Comparison of ENCODE assay signal across 16 mouse cellular contexts in the genomic region with DNA sequence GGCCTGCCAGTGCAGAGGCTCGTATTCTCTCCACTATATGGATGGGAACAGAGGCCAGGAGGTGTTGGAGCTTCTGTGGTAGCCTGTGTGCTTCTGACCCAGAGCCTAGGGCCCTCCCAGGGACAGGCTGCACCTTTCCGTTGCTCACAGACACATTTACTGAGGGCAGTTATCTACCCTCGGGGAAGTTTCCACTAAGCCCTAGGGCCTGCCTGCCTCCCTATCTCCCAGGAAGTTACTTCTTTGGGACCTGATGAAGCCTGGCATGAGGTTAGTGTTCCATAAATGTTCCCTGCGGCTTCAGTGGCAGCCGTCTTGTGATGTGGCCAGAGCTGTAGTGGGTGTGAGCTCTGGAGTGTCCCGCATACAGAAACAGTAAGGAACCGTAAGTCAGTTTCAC. TPM values are rescaled to one million over a fixed set of nuclear protein-coding genes. Genes with fewer than 3 reads are reported as not detected.
DNase-seq lines count a peak whose midpoint lies in the region; ATAC-seq and TF ChIP-seq lines count a peak whose summit lies in the region.
"Had no signal": no experiment of that assay in that cellular context is flagged by ENCODE, and none has a peak within 500 bp of the region (broad histone marks: within the 10 kb centered on the region; RNA-seq: fewer than 3 reads in every experiment).

No protein-coding gene starts in this region.

- H3K9ac ChIP-seq in forebrain, embryonic 13.5 days = 0 out of 2 replicates have a peak overlapping the region, but pooled peaks have one; percentile 0
- no peak overlapping the region for H3K9ac ChIP-seq in forebrain, postnatal 0 days
- no peak overlapping the region for H3K9ac ChIP-seq in hindbrain, embryonic 12.5 days
- no peak overlapping the region for H3K9ac ChIP-seq in stomach, postnatal 0 days (ENCODE audit: low read length)
- H3K9ac ChIP-seq: kidney, embryonic 15.5 days; liver, embryonic 15.5 days; stomach, embryonic 15.5 days had no signal

- no peak for TF ChIP-seq EP300 in stomach, postnatal 0 days (optimal IDR thresholded peaks at IDR 0.05)

- no peak for DNase-seq in forebrain, postnatal 0 days
- DNase-seq in cerebellum, adult 9-10 months = peak; percentile 64
- DNase-seq in heart, embryonic 10.5 days (ENCODE audit: low spot score) = no peak
- no peak for DNase-seq in adrenal gland, postnatal 36 days
- no peak for DNase-seq in stomach, postnatal 0 days (ENCODE audit: low spot score)
- DNase-seq: B cell, adult 2 months; lung, postnatal 4 days; thymus, postnatal 4 days had no signal

- no peak overlapping the region for H3K27ac ChIP-seq in forebrain, embryonic 13.5 days
- H3K27ac ChIP-seq in forebrain, postnatal 0 days (ENCODE audit: low read depth, low read length) = no peak overlapping the region
- H3K27ac ChIP-seq in heart, embryonic 10.5 days = peak overlapping the region; percentile 57
- H3K27ac ChIP-seq in hindbrain, embryonic 12.5 days = peak overlapping the region; percentile 65
- no peak overlapping the region for H3K27ac ChIP-seq in stomach, postnatal 0 days (replicated peaks)
- H3K27ac ChIP-seq: kidney, embryonic 15.5 days; liver, embryonic 15.5 days; stomach, embryonic 15.5 days had no signal

- ATAC-seq in forebrain, embryonic 13.5 days = no peak
- ATAC-seq in forebrain, postnatal 0 days = no peak
- ATAC-seq in hindbrain, embryonic 12.5 days (ENCODE audit: low FRiP score) = no peak
- no peak for ATAC-seq in stomach, postnatal 0 days (ENCODE audit: low FRiP score, low TSS enrichment)
- no peak for ATAC-seq in inflammation-experienced regulatory T-cells, adult 6 months
- ATAC-seq: forebrain, embryonic 16.5 days had no signal

- H3K27me3 ChIP-seq in forebrain, embryonic 13.5 days = peaks cover 55% of the 10 kb centered on the region
- peaks cover 13% of the 10 kb centered on the region for H3K27me3 ChIP-seq in forebrain, postnatal 0 days (ENCODE audit: insufficient read depth, low read length)
- peaks cover 72% of the 10 kb centered on the region for H3K27me3 ChIP-seq in heart, embryonic 10.5 days (ENCODE audit: insufficient read depth, poor library complexity, severe bottlenecking)
- peaks cover 51% of the 10 kb centered on the region for H3K27me3 ChIP-seq in hindbrain, embryonic 12.5 days
- H3K27me3 ChIP-seq in stomach, postnatal 0 days (ENCODE audit: control insufficient read depth, insufficient read depth, low read length) = peaks cover 21% of the 10 kb centered on the region; the same call in 1 of the 2 replicates

- no peak for TF ChIP-seq CTCF in forebrain, postnatal 0 days (IDR thresholded peaks at IDR 0.05; ENCODE audit: low read depth)
- TF ChIP-seq CTCF in stomach, postnatal 0 days (IDR thresholded peaks at IDR 0.05; ENCODE audit: low read depth) = no peak

- 77% methylated on average over 7 of the region's 7 CpGs for WGBS in forebrain, embryonic 13.5 days
- 80% methylated on average over 7 of the region's 7 CpGs for WGBS in forebrain, postnatal 0 days
- WGBS in heart, embryonic 10.5 days = 43% methylated on average over 7 of the region's 7 CpGs
- 70% methylated on average over 7 of the region's 7 CpGs for WGBS in hindbrain, embryonic 12.5 days
- 73% methylated on average over 7 of the region's 7 CpGs for WGBS in stomach, postnatal 0 days

- H3K36me3 ChIP-seq in forebrain, embryonic 13.5 days (ENCODE audit: poor library complexity, severe bottlenecking) = no peaks in the 10 kb centered on the region
- no peaks in the 10 kb centered on the region for H3K36me3 ChIP-seq in forebrain, postnatal 0 days (ENCODE audit: insufficient read depth)
- no peaks in the 10 kb centered on the region for H3K36me3 ChIP-seq in heart, embryonic 10.5 days
- no peaks in the 10 kb centered on the region for H3K36me3 ChIP-seq in hindbrain, embryonic 12.5 days
- H3K36me3 ChIP-seq in stomach, postnatal 0 days (ENCODE audit: control insufficient read depth, insufficient read depth, low read length) = no peaks in the 10 kb centered on the region
- H3K36me3 ChIP-seq: kidney, embryonic 15.5 days; liver, embryonic 15.5 days; stomach, embryonic 15.5 days had no signal

- no peak overlapping the region for H3K4me2 ChIP-seq in forebrain, embryonic 13.5 days
- no peak overlapping the region for H3K4me2 ChIP-seq in forebrain, postnatal 0 days (ENCODE audit: low read depth)
- no peak overlapping the region; the same call in 1 of the 2 replicates for H3K4me2 ChIP-seq in hindbrain, embryonic 12.5 days (replicated peaks)
- H3K4me2 ChIP-seq in stomach, postnatal 0 days (replicated peaks; ENCODE audit: low read depth) = no peak overlapping the region
- H3K4me2 ChIP-seq: kidney, embryonic 15.5 days; liver, embryonic 15.5 days; stomach, embryonic 15.5 days had no signal

- H3K9me3 ChIP-seq in forebrain, embryonic 13.5 days (replicated peaks) = no peaks in the 10 kb centered on the region
- H3K9me3 ChIP-seq in forebrain, postnatal 0 days (ENCODE audit: low read length) = no peaks in the 10 kb centered on the region
- H3K9me3 ChIP-seq in heart, embryonic 10.5 days = no peaks in the 10 kb centered on the region
- no peaks in the 10 kb centered on the region for H3K9me3 ChIP-seq in hindbrain, embryonic 12.5 days (replicated peaks)
- no peaks in the 10 kb centered on the region for H3K9me3 ChIP-seq in stomach, postnatal 0 days (ENCODE audit: control insufficient read depth, low read length)
- H3K9me3 ChIP-seq: kidney, embryonic 15.5 days; liver, embryonic 15.5 days; stomach, embryonic 15.5 days had no signal

- peaks cover 19% of the 10 kb centered on the region for H3K4me1 ChIP-seq in forebrain, embryonic 13.5 days
- H3K4me1 ChIP-seq in forebrain, postnatal 0 days (ENCODE audit: insufficient read depth) = peaks cover 6% of the 10 kb centered on the region; the same call in 1 of the 2 replicates
- H3K4me1 ChIP-seq in heart, embryonic 10.5 days = peaks cover 69% of the 10 kb centered on the region
- H3K4me1 ChIP-seq in hindbrain, embryonic 12.5 days = peaks cover 53% of the 10 kb centered on the region
- H3K4me1 ChIP-seq in stomach, postnatal 0 days (replicated peaks; ENCODE audit: control insufficient read depth, insufficient read depth) = no peaks in the 10 kb centered on the region; the same call in 1 of the 2 replicates

- H3K4me3 ChIP-seq in forebrain, embryonic 13.5 days = no peak overlapping the region
- no peak overlapping the region for H3K4me3 ChIP-seq in forebrain, postnatal 0 days (ENCODE audit: low read depth, low read length)
- H3K4me3 ChIP-seq in heart, embryonic 10.5 days = no peak overlapping the region
- no peak overlapping the region for H3K4me3 ChIP-seq in hindbrain, embryonic 12.5 days
- H3K4me3 ChIP-seq in stomach, postnatal 0 days (ENCODE audit: low read depth, low read length) = no peak overlapping the region
- H3K4me3 ChIP-seq: kidney, embryonic 15.5 days; liver, embryonic 15.5 days; stomach, embryonic 15.5 days had no signal

RNA-seq across cellular contexts. Expression of gene Kcnj12, which starts 3.2 kb away (rescaled TPM):
- 0.28 and 0.39 TPM in 2 replicates for polyA plus RNA-seq in forebrain, embryonic 13.5 days (2015; fragmentation: Nextera tagmentation; extraction: Ambion mirVana)
- 7.3 and 8.8 TPM in 2 replicates for total RNA-seq in forebrain, postnatal 0 days (2014; rRNA removed)
- polyA plus RNA-seq in forebrain, postnatal 0 days (2015; fragmentation: Nextera tagmentation; extraction: Ambion mirVana) = 1.7 and 3.1 TPM in 2 replicates
- 1.4 and 1.7 TPM in 2 replicates for polyA plus RNA-seq in heart, embryonic 10.5 days (2016; fragmentation: Nextera tagmentation; extraction: Ambion mirVana)
- 2.7 and 3.2 TPM in 2 replicates for polyA plus RNA-seq in hindbrain, embryonic 12.5 days (2016; fragmentation: Nextera tagmentation; extraction: Ambion mirVana)
- 1 to 10 TPM; 1.3 to 2.5 TPM for total RNA-seq in adrenal gland, postnatal 36 days (2021)
- polyA plus RNA-seq in stomach, postnatal 0 days (2015; fragmentation: Nextera tagmentation; extraction: Ambion mirVana) = 0.59 and 0.77 TPM in 2 replicates
- polyA plus RNA-seq in inflammation-experienced regulatory T-cells, adult 6 months (2017; shearing (Covaris generic)) = not detected
- total RNA-seq: granulocyte monocyte progenitor cell, adult 5-6 weeks had no signal
- polyA plus RNA-seq: liver, embryonic 15.5 days had no signal

Comparison
In these comparisons a context has a peak if more than half of its experiments do, and no peak if none do; other contexts are left out.
1. H3K27ac ChIP-seq: peak in heart, embryonic 10.5 days (single experiment) and hindbrain, embryonic 12.5 days (single experiment); none in forebrain, embryonic 13.5 days (single experiment), forebrain, postnatal 0 days (single experiment) and stomach, postnatal 0 days (single experiment).